Mouse (Mus musculus): ENCODE data around the gene Med18.
"Not testable (repeated sequence)": the region's sequence is repeated elsewhere in the genome, so short reads cannot be mapped to it uniquely, and the experiment has no call there.

Gene Med18

GRCm38 (mm10) chr4:132482104-132482503 lies 18.4 kb upstream of the Med18 start:
- not testable (repeated sequence) for DNase-seq (ENCODE audit: low spot score)

GRCm38 (mm10) chr4:132477833-132478232 lies 14.1 kb upstream of the Med18 start:
- no peak for DNase-seq (ENCODE audit: low spot score)

GRCm38 (mm10) chr4:132475895-132476878 lies 12.5 kb upstream of the Med18 start:
- DNase-seq (ENCODE audit: low spot score): peak; percentile 36

- DNase-seq (ENCODE audit: low spot score): peak; percentile 89
These were observed 10.9 kb upstream of the Med18 start for GRCm38 (mm10) chr4:132474631-132475030.

- DNase-seq (ENCODE audit: low spot score): no peak
These were observed 9.7 kb upstream of the Med18 start for GRCm38 (mm10) chr4:132473411-132473810.

GRCm38 (mm10) chr4:132469873-132470272 lies 6.2 kb upstream of the Med18 start:
- DNase-seq (ENCODE audit: low spot score): no peak

GRCm38 (mm10) chr4:132464255-132464613 lies 513 bp upstream of the Med18 start:
- no peak for DNase-seq (ENCODE audit: low spot score)

GRCm38 (mm10) chr4:132462836-132463235 lies 885 bp downstream of the Med18 start:
- no peak for DNase-seq (ENCODE audit: low spot score)

GRCm38 (mm10) chr4:132460225-132460624 lies 3.5 kb downstream of the Med18 start:
- no peak for DNase-seq (ENCODE audit: low spot score)

- no peak for DNase-seq (ENCODE audit: low spot score)
These were observed 8.2 kb downstream of the Med18 start for GRCm38 (mm10) chr4:132455561-132455960.

- no peak for DNase-seq (ENCODE audit: low spot score)
These were observed 8.6 kb downstream of the Med18 start for GRCm38 (mm10) chr4:132455146-132455545.

- DNase-seq (ENCODE audit: low spot score): no peak
These were observed 9.5 kb downstream of the Med18 start for GRCm38 (mm10) chr4:132454216-132454615.

- DNase-seq (ENCODE audit: low spot score): no peak
These were observed 13.9 kb downstream of the Med18 start for GRCm38 (mm10) chr4:132449778-132450177.

GRCm38 (mm10) chr4:132446105-132446504 lies 17.6 kb downstream of the Med18 start:
- DNase-seq (ENCODE audit: low spot score): no peak

GRCm38 (mm10) chr4:132444516-132444915 lies 19.2 kb downstream of the Med18 start:
- DNase-seq (ENCODE audit: low spot score): no peak

- no peak for DNase-seq (ENCODE audit: low spot score)
These were observed 25.9 kb downstream of the Med18 start for GRCm38 (mm10) chr4:132437857-132438256.

- no peak for DNase-seq (ENCODE audit: low spot score)
These were observed 30.9 kb downstream of the Med18 start for GRCm38 (mm10) chr4:132432717-132433372.

- no peak for DNase-seq (ENCODE audit: low spot score)
These were observed 35.6 kb downstream of the Med18 start for GRCm38 (mm10) chr4:132428022-132428542.

GRCm38 (mm10) chr4:132427493-132427892 lies 36.2 kb downstream of the Med18 start:
- DNase-seq (ENCODE audit: low spot score): no peak

- DNase-seq (ENCODE audit: low spot score): no peak
These were observed 37.7 kb downstream of the Med18 start for GRCm38 (mm10) chr4:132426021-132426420.

GRCm38 (mm10) chr4:132424765-132425164 lies 39.0 kb downstream of the Med18 start:
- DNase-seq (ENCODE audit: low spot score): no peak

GRCm38 (mm10) chr4:132421923-132422782 lies 41.6 kb downstream of the Med18 start, which contains the start of gene Phactr4:
Gene Phactr4, minus strand, starts transcription at chr4:132422489.
- DNase-seq (ENCODE audit: low spot score): peak; percentile 94
